Mouse (Mus musculus) c-Kit-positive CD71-positive TER-119-positive erythroid progenitor cells, embryonic 14.5 days (primary cell): ENCODE measurements around the gene Aldh18a1.
A peak's percentile ranks its signal among the peaks of the same experiment; 100 is the strongest.
"Not testable (repeated sequence)": the region's sequence is repeated elsewhere in the genome, so short reads cannot be mapped to it uniquely, and the experiment has no call there.

Source experiments
- DNase-seq: peaks from one replicate; pipeline ENCODE4 v3.0.0-alpha.2; 2013; ENCODE audit warnings: low spot score

Gene Aldh18a1

GRCm38 (mm10) chr19:40588293-40588654, at the start of gene Aldh18a1:
TSS of gene Aldh18a1 (minus strand) at chr19:40588463.
- DNase-seq: peak; percentile 89

- DNase-seq: no peak
Measured at GRCm38 (mm10) chr19:40637601-40638000, 49.3 kb upstream of the Aldh18a1 start.

GRCm38 (mm10) chr19:40637091-40637490, 48.8 kb upstream of the Aldh18a1 start:
- DNase-seq: peak; percentile 10

- DNase-seq: no peak
Measured at GRCm38 (mm10) chr19:40633144-40633543, 44.9 kb upstream of the Aldh18a1 start.

GRCm38 (mm10) chr19:40632668-40633067, 44.4 kb upstream of the Aldh18a1 start:
- no peak for DNase-seq

GRCm38 (mm10) chr19:40632193-40632592, 43.9 kb upstream of the Aldh18a1 start:
- DNase-seq: no peak

- no peak for DNase-seq
Measured at GRCm38 (mm10) chr19:40630606-40631005, 42.3 kb upstream of the Aldh18a1 start.

GRCm38 (mm10) chr19:40630096-40630495, 41.8 kb upstream of the Aldh18a1 start:
- no peak for DNase-seq

GRCm38 (mm10) chr19:40628950-40629349, 40.7 kb upstream of the Aldh18a1 start:
- no peak for DNase-seq

GRCm38 (mm10) chr19:40625935-40626334, 37.7 kb upstream of the Aldh18a1 start:
- DNase-seq: no peak

- not testable (repeated sequence) for DNase-seq
Measured at GRCm38 (mm10) chr19:40621616-40622015, 33.4 kb upstream of the Aldh18a1 start.

GRCm38 (mm10) chr19:40616021-40616420, 27.8 kb upstream of the Aldh18a1 start:
- no peak for DNase-seq

- no peak for DNase-seq
Measured at GRCm38 (mm10) chr19:40614811-40615210, 26.5 kb upstream of the Aldh18a1 start.

GRCm38 (mm10) chr19:40611830-40612506, 23.7 kb upstream of the Aldh18a1 start, which contains the start of the genes Tctn3 and Entpd1:
TSS of gene Tctn3 (minus strand) at chr19:40612233.
TSS of gene Entpd1 (plus strand) at chr19:40612366.
- DNase-seq: peak; percentile 96

GRCm38 (mm10) chr19:40607676-40608075, 19.4 kb upstream of the Aldh18a1 start:
- DNase-seq: no peak

GRCm38 (mm10) chr19:40605189-40605588, 16.9 kb upstream of the Aldh18a1 start:
- no peak for DNase-seq

GRCm38 (mm10) chr19:40601870-40602269, 13.6 kb upstream of the Aldh18a1 start:
- no peak for DNase-seq

GRCm38 (mm10) chr19:40600846-40601245, 12.6 kb upstream of the Aldh18a1 start:
- not testable (repeated sequence) for DNase-seq

- no peak for DNase-seq
Measured at GRCm38 (mm10) chr19:40595831-40596230, 7.6 kb upstream of the Aldh18a1 start.

GRCm38 (mm10) chr19:40595231-40595630, 7.0 kb upstream of the Aldh18a1 start:
- DNase-seq: no peak

GRCm38 (mm10) chr19:40589530-40589880, 1.2 kb upstream of the Aldh18a1 start:
- DNase-seq: no peak

GRCm38 (mm10) chr19:40588847-40589529, 725 bp upstream of the Aldh18a1 start:
- peak; percentile 96 for DNase-seq

GRCm38 (mm10) chr19:40587491-40588292, 571 bp downstream of the Aldh18a1 start:
- peak; percentile 32 for DNase-seq
